Mouse (Mus musculus) lung, adult 2 months (tissue): Measurements from ENCODE around the gene Rnf20.

Experiments
- CTCF ChIP-seq: fragments of 200-500 bp; IDR thresholded peaks from 2 replicates; pipeline ENCODE4 v1.5.1; 2011; ENCODE audit warnings: mild to moderate bottlenecking, low read length, control low read depth; ENCODE audit not compliant: insufficient read depth
- POLR2A ChIP-seq: fragments of 200-500 bp; IDR thresholded peaks from 2 replicates; pipeline ENCODE4 v1.6.1; 2011; ENCODE audit warnings: low read depth, mild to moderate bottlenecking, control low read depth, low read length, borderline replicate concordance; ENCODE audit errors: extremely low read depth

- TF ChIP-seq CTCF = no peak
- TF ChIP-seq POLR2A = no peak
These were observed 27.7 kb upstream of the Rnf20 start for GRCm38 (mm10) chr4:49604016-49604546.
